Mouse (Mus musculus): ENCODE results near the gene Mllt6. TPM values are rescaled to one million over a fixed set of nuclear protein-coding genes. Genes with fewer than 3 reads are reported as not detected.

Mllt6 gene
- polyA plus RNA-seq, 1 experiment from 2014 or later: 2.5 TPM

DNA sequence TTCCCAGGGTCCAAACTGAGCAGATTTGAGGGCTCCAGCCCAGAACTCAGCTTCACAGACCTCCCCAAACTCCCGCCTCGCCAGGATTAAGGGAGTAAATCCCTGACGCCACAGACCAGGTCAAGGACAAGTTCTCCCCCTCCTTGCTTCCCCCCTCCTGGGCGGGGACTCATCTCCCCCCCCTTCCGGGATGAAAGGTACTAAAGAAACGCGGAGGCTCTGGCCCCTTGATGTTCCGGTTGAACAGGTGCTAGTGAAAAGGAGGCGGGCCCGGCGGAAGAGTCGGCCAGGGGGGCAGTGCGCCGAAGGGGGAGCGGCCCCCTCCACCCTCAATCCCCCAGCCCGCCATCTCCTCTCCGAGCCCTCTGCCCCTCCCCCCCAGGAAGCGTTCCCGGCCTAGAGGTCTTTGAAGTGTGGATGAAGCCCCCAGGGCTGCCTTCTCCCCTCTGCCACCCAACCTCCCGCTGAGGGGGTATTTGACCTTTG lies 1.5 kb upstream of the Mllt6 start:
- H3K4me2 ChIP-seq (ENCODE audit: low read depth, low read length): peak overlapping the region; percentile 94
- H3K4me1 ChIP-seq (ENCODE audit: control insufficient read depth, insufficient read depth, low read length): peaks cover 31% of the 10 kb centered on the region
- H3K9me3 ChIP-seq (replicated peaks; ENCODE audit: control insufficient read depth, low read length): no peaks in the 10 kb centered on the region
- H3K36me3 ChIP-seq (ENCODE audit: control insufficient read depth, insufficient read depth, low read length): peaks cover 10% of the 10 kb centered on the region
- peak overlapping the region; percentile 92; the same call in 1 of the 2 replicates for H3K9ac ChIP-seq (ENCODE audit: low read length)
- peak overlapping the region; percentile 86 for H3K4me3 ChIP-seq (replicated peaks; ENCODE audit: low read length)
- no peak; the same call in 1 of the 2 replicates for ATAC-seq (ENCODE audit: insufficient read depth, low FRiP score)
- peak overlapping the region; percentile 94 for H3K27ac ChIP-seq (ENCODE audit: low read length)
- under 1% methylated on average over 19 of the region's 20 CpGs for WGBS
- no peaks in the 10 kb centered on the region for H3K27me3 ChIP-seq (ENCODE audit: control insufficient read depth, insufficient read depth, low read length)

DNA sequence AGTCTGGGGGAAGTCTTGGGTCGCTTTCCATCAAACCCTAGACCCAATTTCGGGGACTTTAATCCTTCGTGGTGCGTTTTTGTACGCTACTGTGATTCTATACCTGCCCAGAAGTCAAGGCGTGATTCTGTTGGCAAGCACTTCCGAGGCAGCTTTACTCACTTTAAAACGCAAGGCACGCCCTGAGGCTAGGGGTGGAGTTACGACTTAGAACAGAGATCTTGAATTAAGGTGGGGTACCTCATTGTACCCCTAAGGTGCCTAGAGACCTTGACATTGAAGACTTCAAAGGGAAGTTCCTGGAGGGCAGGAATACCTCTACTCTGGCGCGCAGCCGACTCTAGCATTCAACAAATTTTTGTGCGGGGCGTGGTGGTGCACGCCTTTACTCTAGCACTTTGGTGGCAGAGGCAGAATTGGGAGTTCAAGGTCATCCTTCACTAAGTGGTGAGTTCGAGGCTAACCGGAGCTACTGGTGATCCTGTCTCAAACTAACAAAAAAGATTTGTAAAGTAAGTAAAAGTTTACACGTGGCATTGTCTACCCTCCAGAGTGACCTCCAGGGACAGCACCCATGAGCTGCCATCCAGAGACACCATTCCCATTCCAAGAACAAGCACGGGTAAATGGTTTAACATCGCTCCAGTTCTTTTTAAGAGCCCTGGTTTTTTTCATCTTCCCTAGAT lies 864 bp upstream of the Mllt6 start:
- peak overlapping the region; percentile 92 for H3K9ac ChIP-seq (ENCODE audit: low read length)
- no peaks in the 10 kb centered on the region for H3K9me3 ChIP-seq (replicated peaks; ENCODE audit: control insufficient read depth, low read length)
- H3K4me2 ChIP-seq (ENCODE audit: low read depth, low read length): peak overlapping the region; percentile 94
- no peak for ATAC-seq (ENCODE audit: insufficient read depth, low FRiP score)
- no peaks in the 10 kb centered on the region for H3K27me3 ChIP-seq (ENCODE audit: control insufficient read depth, insufficient read depth, low read length)
- peaks cover 31% of the 10 kb centered on the region for H3K4me1 ChIP-seq (ENCODE audit: control insufficient read depth, insufficient read depth, low read length)
- peaks cover 14% of the 10 kb centered on the region for H3K36me3 ChIP-seq (ENCODE audit: control insufficient read depth, insufficient read depth, low read length)
- H3K27ac ChIP-seq (ENCODE audit: low read length): peak overlapping the region; percentile 94
- 3% methylated on average over 21 of the region's 21 CpGs for WGBS
- H3K4me3 ChIP-seq (replicated peaks; ENCODE audit: low read length): peak overlapping the region; percentile 86

DNA sequence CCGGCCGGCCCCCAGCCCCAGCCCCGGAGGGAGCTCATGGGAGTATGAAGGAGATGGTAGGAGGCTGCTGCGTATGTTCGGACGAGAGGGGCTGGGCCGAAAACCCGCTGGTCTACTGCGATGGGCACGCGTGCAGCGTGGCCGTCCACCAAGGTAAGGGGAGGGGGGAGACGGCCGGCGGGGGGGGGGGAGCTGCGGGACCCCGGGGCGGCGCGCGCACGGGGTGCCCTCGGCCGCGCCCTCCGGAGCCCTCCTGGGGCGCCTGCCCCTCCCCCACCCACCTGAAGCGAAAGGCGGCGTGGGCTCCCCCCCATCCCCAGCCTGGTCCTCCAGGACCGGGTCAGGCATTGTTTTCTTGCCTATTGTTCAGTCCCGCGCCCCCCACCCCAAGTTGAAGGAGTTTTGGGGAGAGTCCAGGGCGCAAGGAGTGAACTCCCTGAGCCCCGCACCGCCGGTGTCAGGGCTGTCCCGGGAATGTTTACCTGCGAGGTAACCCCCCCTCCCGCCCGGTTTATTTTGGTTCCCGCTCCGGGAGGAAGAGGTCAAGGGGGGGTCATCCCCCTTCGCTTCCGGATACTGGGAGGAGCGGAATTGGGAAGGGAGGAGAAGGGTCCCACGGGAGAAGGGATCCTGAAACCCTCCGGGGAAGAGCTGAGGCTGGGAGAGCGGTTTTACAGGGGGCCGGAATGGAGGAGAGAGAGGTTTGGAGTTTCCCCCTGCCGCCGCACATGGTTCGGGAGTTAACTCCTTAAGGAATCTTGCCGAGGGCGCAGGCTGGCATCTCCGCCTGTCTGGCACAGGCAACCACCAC lies 519 bp downstream of the Mllt6 start:
- WGBS: under 1% methylated on average over 49 of the region's 57 CpGs
- Histone ChIP-seq H3K4me3 (replicated peaks; ENCODE audit: low read length) (peak overlapping the region; percentile 86), H3K9me3 (replicated peaks; ENCODE audit: control insufficient read depth, low read length) (no peaks in the 10 kb centered on the region), H3K27me3 (ENCODE audit: control insufficient read depth, insufficient read depth, low read length) (no peaks in the 10 kb centered on the region), H3K4me2 (ENCODE audit: low read depth, low read length) (peak overlapping the region; percentile 94), H3K4me1 (ENCODE audit: control insufficient read depth, insufficient read depth, low read length) (peaks cover 31% of the 10 kb centered on the region), H3K36me3 (ENCODE audit: control insufficient read depth, insufficient read depth, low read length) (peaks cover 14% of the 10 kb centered on the region), H3K27ac (ENCODE audit: low read length) (peak overlapping the region; percentile 94), H3K9ac (ENCODE audit: low read length) (peak overlapping the region; percentile 92)
- no peak for ATAC-seq (ENCODE audit: insufficient read depth, low FRiP score)

DNA sequence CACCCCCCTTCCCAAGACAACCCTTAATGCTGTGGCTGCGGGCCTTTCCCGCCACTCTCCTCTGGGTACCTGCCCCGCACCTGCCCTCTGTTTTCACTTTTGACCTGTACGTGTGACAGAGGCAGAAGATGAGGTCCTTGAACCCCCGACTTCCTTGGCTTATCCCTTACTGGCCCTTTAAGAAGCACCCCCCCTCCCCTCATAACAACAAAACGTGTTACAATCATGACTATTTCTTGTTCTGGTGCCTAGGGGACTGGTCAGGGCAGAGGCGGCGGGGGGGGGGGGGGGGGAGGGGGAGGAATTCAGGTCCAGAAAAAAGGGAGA lies 1.1 kb downstream of the Mllt6 start:
- peaks cover 14% of the 10 kb centered on the region for H3K36me3 ChIP-seq (ENCODE audit: control insufficient read depth, insufficient read depth, low read length)
- ATAC-seq (ENCODE audit: insufficient read depth, low FRiP score): no peak
- WGBS: under 1% methylated on average over 6 of the region's 8 CpGs
- peak overlapping the region; percentile 92 for H3K9ac ChIP-seq (ENCODE audit: low read length)
- H3K4me1 ChIP-seq (ENCODE audit: control insufficient read depth, insufficient read depth, low read length): peaks cover 27% of the 10 kb centered on the region
- H3K27ac ChIP-seq (ENCODE audit: low read length): peak overlapping the region; percentile 94
- peak overlapping the region; percentile 94 for H3K4me2 ChIP-seq (ENCODE audit: low read depth, low read length)
- H3K4me3 ChIP-seq (replicated peaks; ENCODE audit: low read length): peak overlapping the region; percentile 86
- H3K9me3 ChIP-seq (replicated peaks; ENCODE audit: control insufficient read depth, low read length): no peaks in the 10 kb centered on the region
- no peaks in the 10 kb centered on the region for H3K27me3 ChIP-seq (ENCODE audit: control insufficient read depth, insufficient read depth, low read length)

DNA sequence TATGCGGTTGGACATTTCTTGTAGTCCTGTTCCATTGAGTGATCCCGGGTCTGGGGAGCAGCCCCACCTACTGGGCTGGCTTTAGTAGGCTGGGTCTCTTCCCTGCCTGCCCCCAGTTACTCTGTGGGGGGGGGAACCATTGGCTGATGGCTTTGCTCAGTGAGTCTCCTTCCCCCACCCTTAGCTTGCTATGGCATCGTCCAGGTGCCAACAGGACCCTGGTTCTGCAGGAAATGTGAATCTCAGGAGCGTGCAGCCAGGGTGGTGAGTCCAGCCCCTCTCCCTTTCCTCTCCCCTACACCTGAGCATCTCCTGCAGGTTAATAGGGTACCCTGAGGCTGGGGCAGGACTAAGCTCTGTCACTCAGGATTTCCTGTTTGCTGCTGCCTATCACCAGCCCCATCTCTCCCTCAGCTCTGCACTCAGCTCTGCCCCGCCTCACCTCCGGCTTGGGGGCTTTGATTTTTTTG lies 1.6 kb downstream of the Mllt6 start:
- WGBS: 36% methylated on average over 6 of the region's 6 CpGs
- Histone ChIP-seq H3K27me3 (ENCODE audit: control insufficient read depth, insufficient read depth, low read length) (no peaks in the 10 kb centered on the region), H3K4me1 (ENCODE audit: control insufficient read depth, insufficient read depth, low read length) (peaks cover 28% of the 10 kb centered on the region), H3K9ac (ENCODE audit: low read length) (peak overlapping the region; percentile 14; the same call in 1 of the 2 replicates), H3K27ac (ENCODE audit: low read length) (peak overlapping the region; percentile 94; the same call in 1 of the 2 replicates), H3K9me3 (replicated peaks; ENCODE audit: control insufficient read depth, low read length) (no peaks in the 10 kb centered on the region), H3K4me2 (ENCODE audit: low read depth, low read length) (peak overlapping the region; percentile 94), H3K4me3 (replicated peaks; ENCODE audit: low read length) (peak overlapping the region; percentile 86), H3K36me3 (ENCODE audit: control insufficient read depth, insufficient read depth, low read length) (peaks cover 14% of the 10 kb centered on the region)
- no peak for ATAC-seq (ENCODE audit: insufficient read depth, low FRiP score)

DNA sequence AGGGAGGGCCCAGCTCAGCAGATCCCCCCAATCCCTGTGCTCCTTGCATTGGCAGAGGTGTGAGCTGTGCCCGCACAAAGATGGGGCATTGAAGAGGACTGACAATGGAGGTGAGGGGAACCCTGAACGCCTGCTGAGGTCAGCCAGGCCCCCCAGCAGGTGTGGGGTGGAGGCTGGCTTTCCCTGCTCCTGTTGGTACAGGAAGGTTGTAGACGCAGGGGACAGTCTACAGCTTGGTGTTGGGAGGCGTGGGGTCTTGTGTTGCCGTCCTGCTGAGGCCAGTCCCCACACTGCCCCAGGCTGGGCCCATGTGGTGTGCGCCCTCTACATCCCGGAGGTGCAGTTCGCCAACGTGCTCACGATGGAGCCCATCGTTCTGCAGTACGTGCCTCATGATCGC lies 2.2 kb downstream of the Mllt6 start:
- no peaks in the 10 kb centered on the region for H3K9me3 ChIP-seq (replicated peaks; ENCODE audit: control insufficient read depth, low read length)
- no peak overlapping the region for H3K27ac ChIP-seq (ENCODE audit: low read length)
- peaks cover 32% of the 10 kb centered on the region for H3K4me1 ChIP-seq (ENCODE audit: control insufficient read depth, insufficient read depth, low read length)
- no peak for ATAC-seq (ENCODE audit: insufficient read depth, low FRiP score)
- 93% methylated on average over 13 of the region's 13 CpGs for WGBS
- H3K27me3 ChIP-seq (ENCODE audit: control insufficient read depth, insufficient read depth, low read length): no peaks in the 10 kb centered on the region
- H3K9ac ChIP-seq (ENCODE audit: low read length): no peak overlapping the region
- no peak overlapping the region for H3K4me2 ChIP-seq (ENCODE audit: low read depth, low read length)
- H3K36me3 ChIP-seq (ENCODE audit: control insufficient read depth, insufficient read depth, low read length): peaks cover 14% of the 10 kb centered on the region
- no peak overlapping the region for H3K4me3 ChIP-seq (replicated peaks; ENCODE audit: low read length)

DNA sequence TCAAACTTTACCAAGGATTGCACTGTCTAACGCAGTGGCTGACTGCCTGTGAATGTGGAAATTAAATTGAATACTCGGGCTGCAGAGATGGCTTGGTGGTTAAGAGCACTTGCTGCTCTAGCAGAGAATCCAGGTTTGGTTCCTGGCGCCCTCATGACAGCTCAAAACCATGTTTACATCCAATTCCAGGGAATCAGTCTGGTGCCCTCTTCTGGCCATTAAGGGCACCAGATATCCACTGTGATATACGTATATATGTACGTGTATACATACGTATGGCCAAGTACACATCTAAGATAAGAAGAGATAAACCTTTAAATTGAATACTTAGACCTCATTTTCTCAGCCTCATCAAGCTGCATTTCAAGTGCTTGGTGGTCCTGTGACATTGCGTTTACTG lies 3.0 kb downstream of the Mllt6 start:
- Histone ChIP-seq H3K4me3 (replicated peaks; ENCODE audit: low read length) (no peak overlapping the region), H3K36me3 (ENCODE audit: control insufficient read depth, insufficient read depth, low read length) (peaks cover 14% of the 10 kb centered on the region), H3K27me3 (ENCODE audit: control insufficient read depth, insufficient read depth, low read length) (no peaks in the 10 kb centered on the region), H3K9me3 (replicated peaks; ENCODE audit: control insufficient read depth, low read length) (no peaks in the 10 kb centered on the region), H3K4me1 (ENCODE audit: control insufficient read depth, insufficient read depth, low read length) (peaks cover 25% of the 10 kb centered on the region), H3K9ac (ENCODE audit: low read length) (no peak overlapping the region), H3K27ac (ENCODE audit: low read length) (no peak overlapping the region), H3K4me2 (ENCODE audit: low read depth, low read length) (no peak overlapping the region)
- ATAC-seq (ENCODE audit: insufficient read depth, low FRiP score): no peak
- WGBS: 86% methylated on average over 7 of the region's 7 CpGs

DNA sequence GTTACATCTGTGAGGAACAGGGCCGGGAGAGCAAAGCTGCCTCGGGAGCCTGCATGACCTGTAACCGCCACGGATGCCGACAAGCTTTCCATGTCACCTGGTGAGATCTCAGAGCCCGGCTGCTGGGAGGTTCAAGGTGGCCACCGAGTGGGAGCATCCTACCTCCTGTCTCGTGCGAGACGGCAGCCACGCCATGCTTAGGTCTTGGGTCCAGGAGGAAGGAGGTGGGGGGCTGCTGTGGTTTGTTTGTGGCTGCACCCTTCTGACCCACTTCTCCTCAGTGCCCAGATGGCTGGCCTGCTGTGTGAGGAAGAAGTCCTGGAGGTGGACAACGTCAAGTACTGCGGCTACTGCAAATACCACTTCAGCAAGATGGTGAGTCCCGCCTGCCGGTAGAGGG lies 3.6 kb downstream of the Mllt6 start:
- ATAC-seq (ENCODE audit: insufficient read depth, low FRiP score): no peak
- peaks cover 19% of the 10 kb centered on the region for H3K36me3 ChIP-seq (ENCODE audit: control insufficient read depth, insufficient read depth, low read length)
- no peak overlapping the region for H3K4me3 ChIP-seq (replicated peaks; ENCODE audit: low read length)
- H3K9me3 ChIP-seq (replicated peaks; ENCODE audit: control insufficient read depth, low read length): no peaks in the 10 kb centered on the region
- no peak overlapping the region for H3K9ac ChIP-seq (ENCODE audit: low read length)
- no peak overlapping the region for H3K27ac ChIP-seq (ENCODE audit: low read length)
- peaks cover 21% of the 10 kb centered on the region for H3K4me1 ChIP-seq (ENCODE audit: control insufficient read depth, insufficient read depth, low read length)
- H3K27me3 ChIP-seq (ENCODE audit: control insufficient read depth, insufficient read depth, low read length): no peaks in the 10 kb centered on the region
- 88% methylated on average over 15 of the region's 15 CpGs for WGBS
- H3K4me2 ChIP-seq (ENCODE audit: low read depth, low read length): no peak overlapping the region

DNA sequence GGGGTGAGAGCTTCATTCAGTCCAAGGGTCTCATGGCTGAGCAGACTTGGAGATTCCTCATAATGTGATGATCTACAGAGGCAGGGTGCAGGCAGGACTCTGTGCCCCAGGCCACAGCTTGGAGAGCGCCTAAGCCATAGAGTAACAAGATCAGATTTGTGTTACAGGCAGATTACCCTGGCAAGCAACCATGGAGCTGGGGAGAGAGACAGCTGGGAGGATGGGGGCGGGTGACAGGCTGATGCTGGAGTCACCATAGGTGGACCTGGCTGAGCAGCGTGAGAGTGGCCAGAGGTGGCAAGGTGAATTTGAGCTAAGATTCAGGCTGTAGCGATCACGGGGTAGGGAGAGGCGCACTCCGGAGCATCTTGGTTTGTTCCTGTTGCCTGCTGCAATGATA lies 4.9 kb downstream of the Mllt6 start:
- ATAC-seq (ENCODE audit: insufficient read depth, low FRiP score): no peak
- Histone ChIP-seq H3K4me3 (replicated peaks; ENCODE audit: low read length) (no peak overlapping the region), H3K36me3 (ENCODE audit: control insufficient read depth, insufficient read depth, low read length) (peaks cover 20% of the 10 kb centered on the region), H3K9ac (ENCODE audit: low read length) (no peak overlapping the region), H3K27ac (ENCODE audit: low read length) (no peak overlapping the region), H3K9me3 (replicated peaks; ENCODE audit: control insufficient read depth, low read length) (no peaks in the 10 kb centered on the region), H3K27me3 (ENCODE audit: control insufficient read depth, insufficient read depth, low read length) (no peaks in the 10 kb centered on the region), H3K4me1 (ENCODE audit: control insufficient read depth, insufficient read depth, low read length) (peaks cover 11% of the 10 kb centered on the region), H3K4me2 (ENCODE audit: low read depth, low read length) (no peak overlapping the region)
- WGBS: 92% methylated on average over 7 of the region's 7 CpGs
